Mouse (Mus musculus) brain, adult 2 months (tissue): ENCODE results near the gene Cpm.

ENCODE experiments used
- DNase-seq: peaks from one replicate; pipeline ENCODE4 v3.0.0; 2011; ENCODE audit warnings: low read depth, low spot score

Gene Cpm

GRCm38 (mm10) chr10:117675096-117676035 is 46.1 kb downstream of the Cpm start:
- DNase-seq = peak; percentile 98

GRCm38 (mm10) chr10:117676036-117676643 is 46.8 kb downstream of the Cpm start:
- peak; percentile 90 for DNase-seq

GRCm38 (mm10) chr10:117676644-117677313 is 47.5 kb downstream of the Cpm start:
- peak; percentile 83 for DNase-seq

- no peak for DNase-seq
These were observed 48.4 kb downstream of the Cpm start for GRCm38 (mm10) chr10:117677494-117678236.

GRCm38 (mm10) chr10:117678357-117678756 is 49.1 kb downstream of the Cpm start:
- no peak for DNase-seq

GRCm38 (mm10) chr10:117679029-117679686 is 49.9 kb downstream of the Cpm start:
- no peak for DNase-seq

- no peak for DNase-seq
These were observed 50.7 kb downstream of the Cpm start for GRCm38 (mm10) chr10:117679963-117680473.

- DNase-seq = no peak
These were observed 51.7 kb downstream of the Cpm start for GRCm38 (mm10) chr10:117680868-117681513.

GRCm38 (mm10) chr10:117681543-117681942 is 52.2 kb downstream of the Cpm start:
- DNase-seq = no peak

- DNase-seq = peak; percentile 60
These were observed 52.9 kb downstream of the Cpm start for GRCm38 (mm10) chr10:117681999-117682857.

- DNase-seq = no peak
These were observed 53.8 kb downstream of the Cpm start for GRCm38 (mm10) chr10:117682858-117683733.

GRCm38 (mm10) chr10:117683734-117684037 is 54.4 kb downstream of the Cpm start:
- DNase-seq = no peak

- DNase-seq = no peak
These were observed 55.2 kb downstream of the Cpm start for GRCm38 (mm10) chr10:117684298-117685170.

GRCm38 (mm10) chr10:117685171-117685848 is 56.0 kb downstream of the Cpm start:
- no peak for DNase-seq

- no peak for DNase-seq
These were observed 56.7 kb downstream of the Cpm start for GRCm38 (mm10) chr10:117685849-117686591.

- DNase-seq = no peak
These were observed 57.7 kb downstream of the Cpm start for GRCm38 (mm10) chr10:117687018-117687417.
